Mouse (Mus musculus) MEL-GATA-1-ER (cell line): ENCODE results near the gene 4933427D14Rik.

Source experiments
- DNase-seq: peaks from one replicate; pipeline ENCODE4 v3.0.0-alpha.2; 2012; ENCODE audit warnings: low read depth; ENCODE audit errors: extremely low read depth

The 4933427D14Rik gene

GRCm38 (mm10) chr11:72207204-72207833 is at the start of gene 4933427D14Rik, which contains the start of gene Txndc17:
4933427D14Rik (minus strand) TSS chr11:72207459.
Txndc17 (plus strand) TSS chr11:72207547.
- peak; percentile 82 for DNase-seq

- no peak for DNase-seq
These were observed 49.2 kb upstream of the 4933427D14Rik start for GRCm38 (mm10) chr11:72256441-72256840.

- DNase-seq = no peak
These were observed 48.4 kb upstream of the 4933427D14Rik start for GRCm38 (mm10) chr11:72255629-72256028.

- no peak for DNase-seq
These were observed 38.0 kb upstream of the 4933427D14Rik start for GRCm38 (mm10) chr11:72245196-72245753.

- no peak for DNase-seq
These were observed 33.0 kb upstream of the 4933427D14Rik start for GRCm38 (mm10) chr11:72240062-72240860.

- no peak for DNase-seq
These were observed 26.8 kb upstream of the 4933427D14Rik start for GRCm38 (mm10) chr11:72234013-72234412.

- no peak for DNase-seq
These were observed 25.7 kb upstream of the 4933427D14Rik start for GRCm38 (mm10) chr11:72232991-72233390.

- DNase-seq = no peak
These were observed 24.8 kb upstream of the 4933427D14Rik start for GRCm38 (mm10) chr11:72232068-72232467.

- DNase-seq = no peak
These were observed 21.3 kb upstream of the 4933427D14Rik start for GRCm38 (mm10) chr11:72228513-72228912.

GRCm38 (mm10) chr11:72226901-72227300 is 19.6 kb upstream of the 4933427D14Rik start:
- DNase-seq = no peak

- no peak for DNase-seq
These were observed 18.9 kb upstream of the 4933427D14Rik start for GRCm38 (mm10) chr11:72226020-72226791.

- DNase-seq = peak; percentile 59
These were observed 17.6 kb upstream of the 4933427D14Rik start for GRCm38 (mm10) chr11:72224865-72225264.

GRCm38 (mm10) chr11:72223414-72223813 is 16.2 kb upstream of the 4933427D14Rik start:
- DNase-seq = no peak

- DNase-seq = peak; percentile 72
These were observed 14.0 kb upstream of the 4933427D14Rik start for GRCm38 (mm10) chr11:72221278-72221677.

GRCm38 (mm10) chr11:72217116-72217515 is 9.9 kb upstream of the 4933427D14Rik start:
- DNase-seq = no peak

GRCm38 (mm10) chr11:72215410-72215797 is 8.1 kb upstream of the 4933427D14Rik start, which contains the start of gene Med31:
Med31 (minus strand) TSS chr11:72215592.
- DNase-seq = no peak

GRCm38 (mm10) chr11:72214591-72215409 is 7.5 kb upstream of the 4933427D14Rik start:
- peak; percentile 86 for DNase-seq

GRCm38 (mm10) chr11:72207834-72208377 is 647 bp upstream of the 4933427D14Rik start:
- DNase-seq = no peak

- no peak for DNase-seq
These were observed 687 bp downstream of the 4933427D14Rik start, which contains the start of gene Gm43951 for GRCm38 (mm10) chr11:72206341-72207203. Gm43951 (minus strand) TSS chr11:72206840.
